Mouse (Mus musculus) left cerebral cortex, adult 2 months (tissue): Measurements from ENCODE around the gene Olfr1243. TPM values are rescaled to one million over a fixed set of nuclear protein-coding genes. Genes with fewer than 3 reads are reported as not detected.
"Not testable (repeated sequence)": the region's sequence is repeated elsewhere in the genome, so short reads cannot be mapped to it uniquely, and the experiment has no call there.

Source experiments
- DNase-seq, 2 experiments: peaks; one replicate each; pipeline ENCODE4 v3.0.0; 2021 to 2022; ENCODE audit warnings: low spot score in 2 of 2, mixed read lengths in 1 of 2; ENCODE audit errors: extremely low spot score in 1 of 2
- H3K27ac ChIP-seq: fragments of 200-600 bp; 2 replicates; pipeline ENCODE4 v1.8.1; 2022
- H3K4me3 ChIP-seq: fragments of 200-600 bp; 2 replicates; pipeline ENCODE4 v1.8.1; 2022
- CTCF ChIP-seq: fragments of 200-600 bp; IDR thresholded peaks from 2 replicates; pipeline ENCODE4 v1.8.1; 2022; ENCODE audit warnings: antibody characterized with exemption, mild to moderate bottlenecking, moderate library complexity
- intact Hi-C: fragments of 180-260 bp; cut with DNase I; formaldehyde crosslinking; loops from one replicate; pipeline ENCODE4 v1.15.1; 2025
- long read RNA-seq, 2 experiments: library from polyadenylated mRNA; stranded (forward); transcript quantifications; one replicate each; pipeline ENCODE4 v2.0.0; 2021; ENCODE audit warnings: borderline mapping rate in 2 of 2
- total RNA-seq, 2 experiments: library from RNA; stranded (reverse); gene quantifications; 2 replicates each; pipeline ENCODE4 v1.2.3; 2021

Olfr1243 gene
- not detected for total RNA-seq
- long read RNA-seq, experiment 1, result 0 reads
- long read RNA-seq, experiment 2, result 0 reads

GRCm38 (mm10) chr2:89531387-89531786 lies at the start of gene Olfr1243:
TSS of gene Olfr1243 (minus strand) at chr2:89531487.
- DNase-seq, result no peak
- no peak for TF ChIP-seq CTCF
- intact Hi-C loops, result no loop called here

GRCm38 (mm10) chr2:89578347-89578746 lies 47.1 kb upstream of the Olfr1243 start, which contains the start of gene Olfr1245:
TSS of gene Olfr1245 (minus strand) at chr2:89578447.
- DNase-seq, result no peak
- TF ChIP-seq CTCF, result no peak
- Histone ChIP-seq H3K27ac (no peak within 1 kb of the TSS), H3K4me3 (no peak within 1 kb of the TSS)
- intact Hi-C loops, result no loop called here

More at GRCm38 (mm10) chr2:89531387-89531786, at the start of gene Olfr1243:
- Histone ChIP-seq H3K4me3 (no peak within 1 kb of the TSS), H3K27ac (no peak within 1 kb of the TSS)

DNA sequence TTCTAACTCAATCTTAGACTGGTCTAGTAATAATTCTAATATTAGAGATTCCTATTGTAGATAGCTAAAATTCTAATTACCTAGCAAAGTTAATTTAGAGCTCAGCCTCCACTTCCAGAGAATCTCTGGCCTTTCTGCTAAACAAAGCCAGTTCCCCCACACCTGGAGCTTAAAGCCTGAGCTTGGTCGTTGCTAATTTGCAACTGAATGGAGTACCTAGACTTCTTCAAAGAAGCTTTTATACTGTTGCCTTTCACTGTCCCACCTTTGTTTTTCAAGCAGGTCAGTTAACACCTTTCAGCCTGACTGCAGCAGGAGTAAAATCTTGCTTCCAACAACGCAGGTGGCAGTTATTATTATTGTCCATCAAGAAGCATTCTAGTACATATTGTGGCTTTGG lies 31.4 kb upstream of the Olfr1243 start:
- intact Hi-C loops, H3K27ac ChIP-seq, H3K4me3 ChIP-seq, DNase-seq: not testable (repeated sequence)

DNA sequence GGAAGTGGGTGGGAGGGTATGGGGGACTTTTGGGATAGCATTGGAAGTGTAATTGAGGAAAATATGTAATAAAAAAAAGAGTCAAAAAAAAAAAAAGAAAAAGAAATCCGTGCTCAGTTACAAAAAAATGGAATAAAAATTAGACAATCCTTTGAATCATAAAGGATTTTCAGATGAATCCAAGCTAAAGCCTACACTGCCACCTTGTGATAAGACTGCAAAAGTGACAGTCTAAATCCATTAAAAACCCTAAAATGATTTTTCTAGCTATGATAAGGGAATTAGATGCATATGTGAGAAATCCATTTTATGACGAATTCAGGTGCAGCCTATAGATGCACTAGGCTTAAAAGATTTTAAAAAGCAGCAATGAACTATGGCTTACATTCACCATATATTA lies 13.2 kb upstream of the Olfr1243 start:
- no peak for DNase-seq
- H3K27ac ChIP-seq, result no peak overlapping the region
- intact Hi-C loops, result loop anchor here (2.0 kb wide), 1 partner anchor 1192 kb away; no protein-coding TSS in a partner anchor
- H3K4me3 ChIP-seq, result no peak overlapping the region
- peak; percentile 72 for TF ChIP-seq CTCF

GRCm38 (mm10) chr2:89539923-89540322 lies 8.6 kb upstream of the Olfr1243 start:
- TF ChIP-seq CTCF, result no peak
- intact Hi-C loops, result no loop called here
- Histone ChIP-seq H3K4me3 (no peak overlapping the region), H3K27ac (no peak overlapping the region)
- DNase-seq, result peak in 1 of 2 experiments; percentile 17

DNA sequence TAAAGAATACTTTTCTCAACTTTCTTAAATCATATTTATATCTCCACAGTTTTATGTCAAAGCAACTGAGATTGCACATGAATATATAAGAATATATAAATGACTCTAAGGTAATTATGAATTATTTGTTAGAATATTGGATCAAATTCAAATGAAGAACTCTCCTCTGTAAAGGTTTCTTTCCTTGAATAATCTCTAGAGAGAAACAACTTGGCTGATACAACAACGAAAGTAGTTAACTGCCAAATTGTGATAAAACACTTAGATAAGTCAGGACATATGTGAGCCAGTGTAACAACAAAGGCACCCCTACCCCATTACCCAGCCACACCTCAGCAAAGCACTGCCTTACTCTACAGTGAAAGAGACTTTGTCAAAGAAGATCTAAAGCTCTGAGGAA lies 33.1 kb downstream of the Olfr1243 start, which contains the start of gene Olfr1242:
TSS of gene Olfr1242 (minus strand) at position 101 of the 400 bp plus-strand sequence.
- Histone ChIP-seq H3K4me3 (no peak within 1 kb of the TSS), H3K27ac (no peak within 1 kb of the TSS)
- intact Hi-C loops, result no loop called here
- no peak for TF ChIP-seq CTCF
- DNase-seq, result no peak

DNA sequence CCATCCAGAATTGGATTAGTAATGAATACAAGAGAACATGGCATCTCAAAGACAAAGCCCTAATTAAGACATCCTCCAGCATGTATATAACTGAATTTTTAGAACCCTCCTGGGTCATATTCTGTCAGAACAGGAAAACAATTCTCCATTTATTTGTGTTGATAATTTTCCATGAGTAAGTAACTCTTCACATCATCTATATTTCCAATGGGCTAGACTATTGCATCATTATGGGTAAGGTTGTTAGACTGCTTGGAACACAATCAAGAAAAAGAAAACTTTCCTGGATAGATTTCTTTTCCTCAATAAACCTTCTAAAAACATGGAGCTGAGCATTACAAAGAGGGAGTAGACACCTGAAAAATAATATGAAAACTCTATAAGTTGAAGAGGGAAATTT lies 44.3 kb downstream of the Olfr1243 start, which contains the start of gene Olfr1241:
TSS of gene Olfr1241 (minus strand) at position 101 of the 400 bp plus-strand sequence.
- DNase-seq, result no peak
- Histone ChIP-seq H3K27ac (no peak within 1 kb of the TSS), H3K4me3 (no peak within 1 kb of the TSS)
- no peak for TF ChIP-seq CTCF
- intact Hi-C loops, result no loop called here

Other genes with a start within 250 kb of the Olfr1243 start
- not detected for gene Olfr1229, start 243.5 kb downstream of the Olfr1243 start, total RNA-seq
- gene Olfr1230, start 234.2 kb downstream of the Olfr1243 start, total RNA-seq, result not detected
- gene Olfr1231, start 224.4 kb downstream of the Olfr1243 start, total RNA-seq, result not detected
- not detected for gene Olfr1232, start 201.8 kb downstream of the Olfr1243 start, total RNA-seq
- gene Olfr1233, start 189.1 kb downstream of the Olfr1243 start, total RNA-seq, result not detected
- not detected for gene Olfr1234, start 166.6 kb downstream of the Olfr1243 start, total RNA-seq
- not detected for gene Olfr1238, start 121.8 kb downstream of the Olfr1243 start, total RNA-seq
- not detected for gene Olfr1239, start 111.1 kb downstream of the Olfr1243 start, total RNA-seq
- not detected for gene Olfr1240, start 88.5 kb downstream of the Olfr1243 start, total RNA-seq
- not detected for gene Olfr1241, start 44.4 kb downstream of the Olfr1243 start, total RNA-seq
- gene Olfr1242, start 33.2 kb downstream of the Olfr1243 start, total RNA-seq, result not detected
- not detected for gene Olfr1245, start 47.0 kb upstream of the Olfr1243 start, total RNA-seq
- not detected for gene Olfr1246, start 61.7 kb upstream of the Olfr1243 start, total RNA-seq
- gene Olfr1247, start 82.6 kb upstream of the Olfr1243 start, total RNA-seq, result under 1 TPM; 0.05 to 0.12 TPM
- not detected for gene Olfr1248, start 86.8 kb upstream of the Olfr1243 start, total RNA-seq
- gene Olfr1249, start 103.5 kb upstream of the Olfr1243 start, total RNA-seq, result not detected
- gene Olfr1250, start 130.0 kb upstream of the Olfr1243 start, total RNA-seq, result not detected
- gene Olfr1251, start 140.4 kb upstream of the Olfr1243 start, total RNA-seq, result not detected
- not detected for gene Olfr1252, start 193.5 kb upstream of the Olfr1243 start, total RNA-seq
- not detected for gene Olfr1253, start 225.6 kb upstream of the Olfr1243 start, total RNA-seq